Mouse (Mus musculus) layer of hippocampus, adult 9-11 months (tissue): ENCODE measurements around the gene Iba57.

Experiments used
- DNase-seq: peaks from one replicate; pipeline ENCODE4 v3.0.0; 2022

Gene Iba57

GRCm38 (mm10) chr11:59132065-59132464, 31.5 kb downstream of the Iba57 start:
- DNase-seq, result no peak

- DNase-seq, result no peak
These were observed 32.1 kb downstream of the Iba57 start for GRCm38 (mm10) chr11:59131348-59131919.

GRCm38 (mm10) chr11:59130782-59131181, 32.8 kb downstream of the Iba57 start:
- DNase-seq, result no peak

- no peak for DNase-seq
These were observed 57.6 kb downstream of the Iba57 start for GRCm38 (mm10) chr11:59105945-59106344.
